Mouse (Mus musculus) 3T3-L1 (cell line): ENCODE results near the gene Krt34.
A peak's percentile ranks its signal among the peaks of the same experiment; 100 is the strongest.

ENCODE experiments used
- DNase-seq: peaks from one replicate; pipeline ENCODE4 v3.0.0-alpha.2; 2015; ENCODE audit warnings: low read depth, low spot score

Krt34 gene

DNA sequence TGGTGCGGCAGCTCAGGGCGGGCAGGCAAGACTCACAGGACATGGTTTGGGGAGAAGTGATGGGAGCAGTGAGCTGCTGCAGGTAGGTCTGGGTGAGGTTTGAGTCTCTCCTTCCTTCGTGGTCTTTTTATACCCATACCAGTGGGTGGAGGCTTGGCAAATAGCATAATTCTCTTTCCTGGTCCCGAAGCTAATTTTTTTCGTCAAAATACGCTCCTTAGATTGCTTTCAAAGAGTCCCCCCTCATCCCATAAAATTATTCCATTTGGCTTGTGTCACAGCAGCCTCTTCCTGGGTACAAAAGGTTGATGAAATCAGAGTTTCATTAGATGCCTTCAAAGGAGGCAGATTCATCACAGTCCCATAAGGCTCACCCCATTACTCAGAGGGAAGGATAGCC, at the start of gene Krt34:
TSS of gene Krt34 (minus strand) at position 101 of the 400 bp plus-strand sequence.
- DNase-seq, result no peak

DNA sequence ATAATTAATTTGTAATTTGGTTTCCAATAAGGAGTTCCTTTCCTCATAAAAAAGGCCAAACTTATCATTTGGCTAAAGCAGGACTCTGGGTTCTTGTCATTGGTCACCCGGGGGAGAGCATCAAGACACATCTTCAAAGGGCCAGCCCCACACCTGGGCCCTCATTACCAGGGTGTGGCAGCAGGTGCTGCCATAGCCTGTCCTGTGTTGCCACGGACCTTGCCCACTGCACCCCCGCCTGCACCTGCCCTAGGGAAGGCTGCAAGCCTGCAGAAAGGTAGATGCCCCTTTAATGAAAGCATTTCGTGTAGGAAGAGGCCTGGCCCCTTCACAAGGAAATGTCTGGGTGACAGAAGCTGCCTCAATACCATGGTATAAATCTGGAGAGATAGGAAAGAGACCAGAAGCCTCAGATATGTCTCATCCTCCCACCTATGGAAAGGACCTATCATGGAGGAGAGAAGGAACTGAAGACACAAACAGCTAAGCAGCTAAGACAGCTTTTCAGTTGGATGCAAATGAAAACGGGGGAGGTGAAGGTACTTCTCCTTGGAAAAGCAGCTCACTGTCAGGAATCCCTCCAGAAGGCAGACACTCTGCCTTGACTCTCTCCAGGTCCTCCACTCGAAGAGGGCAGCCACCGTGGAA, 47.1 kb upstream of the Krt34 start:
- DNase-seq, result no peak

DNA sequence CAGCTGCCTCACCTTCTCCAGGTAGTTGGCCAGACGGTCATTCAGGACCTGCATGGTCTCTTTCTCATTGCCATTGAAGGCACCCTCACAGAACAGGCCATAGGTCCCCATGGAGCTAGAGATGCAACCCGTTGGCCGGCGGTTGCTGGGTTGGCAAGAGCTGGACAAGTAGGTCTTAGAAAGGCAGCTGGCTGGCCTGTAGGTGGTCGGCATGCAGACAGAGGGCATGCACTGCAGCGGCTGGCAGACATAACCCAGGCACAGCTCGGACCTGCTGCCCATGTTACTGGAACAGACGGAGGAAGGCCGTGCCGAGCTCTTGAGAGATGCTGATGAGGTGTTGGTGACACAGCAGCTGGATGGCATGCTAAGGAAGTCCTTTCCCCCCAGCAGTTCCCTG, 46.5 kb upstream of the Krt34 start, which contains the start of gene Krt32:
TSS of gene Krt32 (minus strand) at position 366 of the 400 bp plus-strand sequence.
- no peak for DNase-seq

DNA sequence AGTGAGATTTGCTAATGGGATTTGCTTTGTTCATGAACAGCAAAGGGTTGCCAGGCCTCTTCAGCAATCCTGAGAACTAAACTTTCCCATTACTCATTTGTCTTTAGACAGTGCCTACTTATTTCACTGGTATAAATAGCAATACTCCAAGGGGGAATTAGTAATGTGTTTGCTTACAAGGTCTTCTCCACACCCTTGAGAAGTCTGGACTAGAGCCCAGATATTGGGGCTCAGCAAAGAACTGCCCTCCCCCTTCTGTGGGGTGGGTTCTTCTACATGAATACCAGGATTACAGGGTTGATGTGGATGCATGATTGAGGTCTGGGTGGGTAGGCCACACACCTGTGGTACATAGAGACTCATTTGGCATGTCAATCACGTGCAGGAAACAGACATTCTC, 32.5 kb upstream of the Krt34 start:
- no peak for DNase-seq

GRCm38 (mm10) chr11:100067293-100068036, 26.1 kb upstream of the Krt34 start:
- peak; percentile 34 for DNase-seq

DNA sequence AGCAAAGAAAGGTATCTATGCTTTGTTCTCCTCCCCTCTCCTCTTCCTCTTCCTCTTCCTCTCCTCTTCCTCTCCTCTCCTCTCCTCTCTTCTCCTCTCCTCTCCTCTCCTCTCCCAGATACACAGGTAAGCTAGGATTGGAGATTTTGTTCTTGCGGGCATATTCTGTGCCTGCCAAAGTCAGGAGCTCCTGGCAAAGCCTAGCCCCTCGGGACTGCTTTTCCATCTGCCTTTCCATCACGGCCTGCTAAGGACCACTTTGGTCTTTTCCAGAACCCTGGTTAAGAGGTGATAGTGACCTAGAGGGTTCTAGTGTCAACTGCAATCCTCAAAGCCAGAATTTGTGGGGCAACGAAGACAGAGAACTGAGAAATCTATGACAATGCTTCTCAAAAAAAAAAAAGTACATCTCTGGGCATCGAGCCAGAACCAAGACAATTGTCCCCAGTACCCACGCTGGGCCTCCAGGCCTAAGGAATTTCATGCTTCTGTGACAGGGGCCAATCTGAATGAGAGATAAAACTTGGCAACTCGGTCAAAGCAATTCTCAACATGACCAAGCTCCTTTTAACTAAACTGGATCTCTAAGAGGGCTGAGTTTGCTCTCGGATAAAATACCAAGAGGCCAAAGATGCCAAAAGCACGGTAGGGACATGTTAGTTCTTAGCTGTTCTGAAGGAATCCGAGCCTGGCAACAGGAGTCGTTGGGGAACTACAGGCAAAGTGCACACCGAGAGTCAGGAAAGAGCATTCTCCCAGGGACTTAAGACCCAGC, 25.1 kb upstream of the Krt34 start:
- no peak for DNase-seq

- peak; percentile 29 for DNase-seq
Measured at GRCm38 (mm10) chr11:100058875-100059274, 17.5 kb upstream of the Krt34 start.

GRCm38 (mm10) chr11:100055686-100056655, 14.6 kb upstream of the Krt34 start:
- DNase-seq, result peak; percentile 92

DNA sequence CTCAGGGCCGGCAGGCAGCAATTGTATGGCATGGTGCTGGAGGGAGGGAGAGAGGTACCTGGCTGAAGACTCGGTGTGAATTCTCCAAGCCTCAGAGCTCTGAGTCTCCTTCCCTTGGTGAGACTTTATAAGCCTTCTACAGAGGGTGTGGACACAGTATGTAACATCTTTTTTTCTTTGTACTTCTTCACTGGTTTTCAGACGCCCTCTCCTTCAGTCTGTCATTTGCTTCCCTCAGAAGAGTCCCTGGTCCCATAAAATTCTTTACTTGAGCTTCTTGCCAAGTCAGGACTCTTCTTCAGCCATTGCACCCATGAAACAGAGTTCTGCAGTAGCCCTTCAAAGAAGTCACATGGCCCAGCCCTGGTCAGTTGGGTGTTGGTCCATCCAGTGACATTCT, 9.1 kb upstream of the Krt34 start, which contains the start of gene Krt31:
TSS of gene Krt31 (minus strand) at position 101 of the 400 bp plus-strand sequence.
- DNase-seq, result no peak

DNA sequence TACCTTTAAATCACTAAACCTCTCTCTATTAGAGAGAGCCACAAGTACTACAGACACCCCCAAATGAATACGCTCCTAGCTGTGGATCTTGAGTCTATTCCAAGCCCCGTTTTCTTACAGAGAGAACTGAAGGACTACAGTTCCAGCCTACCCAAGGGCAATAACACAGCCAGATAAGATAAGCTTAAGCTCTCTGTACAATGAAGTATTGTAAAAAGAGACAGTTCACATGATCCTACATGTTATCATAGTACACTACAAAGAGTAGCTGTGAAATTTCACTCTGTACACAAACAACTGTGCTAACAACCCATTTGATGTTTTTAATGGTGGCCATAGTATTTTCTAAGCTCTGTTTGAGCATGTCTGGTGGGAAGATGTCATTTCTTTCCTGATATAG, 5.8 kb upstream of the Krt34 start:
- no peak for DNase-seq

DNA sequence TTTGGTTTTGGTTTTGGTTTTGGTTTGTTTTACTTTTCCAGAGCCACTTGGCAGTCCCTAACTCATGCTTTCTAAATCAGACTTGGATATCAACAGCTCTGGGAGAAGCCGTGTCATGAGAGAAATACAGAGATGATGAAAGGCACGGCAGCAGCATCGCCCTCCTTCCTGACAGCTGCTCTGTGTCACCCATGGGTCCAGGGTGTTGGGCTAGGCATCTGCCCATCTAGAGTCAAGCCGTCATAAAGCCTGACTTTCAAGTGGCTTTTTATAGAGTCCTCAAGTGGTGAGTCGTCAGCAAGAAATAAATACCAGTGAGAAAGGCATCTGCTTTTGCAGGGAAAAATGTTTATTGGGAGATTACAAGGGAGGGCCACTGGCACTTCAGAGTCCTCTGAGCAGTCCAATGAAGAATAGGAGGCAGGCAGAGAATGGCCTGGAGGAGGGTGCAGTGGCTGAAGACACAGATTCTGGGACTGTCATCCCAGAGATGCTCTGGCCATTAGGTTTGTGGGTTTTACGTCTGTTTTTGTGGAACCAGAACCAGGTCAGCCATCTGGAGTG, 5.0 kb upstream of the Krt34 start:
- peak; percentile 20 for DNase-seq

DNA sequence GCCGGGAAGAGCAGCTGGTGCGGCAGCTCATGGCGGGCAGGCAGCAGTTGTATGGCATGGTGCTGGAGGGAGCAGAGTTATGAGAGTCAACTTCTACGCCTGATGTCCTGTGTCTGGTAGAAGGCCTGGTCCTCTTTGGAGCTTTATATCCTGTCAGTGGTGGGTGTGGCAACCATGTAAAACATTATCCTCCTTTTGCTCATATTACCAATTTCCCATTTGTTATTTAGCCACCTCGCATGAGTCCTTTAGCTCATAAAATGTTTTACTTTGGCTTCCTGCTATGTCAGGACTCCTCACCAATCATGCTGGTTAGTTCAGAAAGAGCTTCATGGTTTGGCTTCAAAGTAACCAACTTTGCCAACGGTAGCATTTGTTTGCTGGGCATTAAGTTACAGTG, 11.6 kb downstream of the Krt34 start, which contains the start of gene Krt33b:
TSS of gene Krt33b (minus strand) at position 101 of the 400 bp plus-strand sequence.
- DNase-seq, result no peak

- peak; percentile 31 for DNase-seq
Measured at GRCm38 (mm10) chr11:100021438-100021837, 19.9 kb downstream of the Krt34 start.

GRCm38 (mm10) chr11:100019466-100019865, 21.9 kb downstream of the Krt34 start:
- no peak for DNase-seq

DNA sequence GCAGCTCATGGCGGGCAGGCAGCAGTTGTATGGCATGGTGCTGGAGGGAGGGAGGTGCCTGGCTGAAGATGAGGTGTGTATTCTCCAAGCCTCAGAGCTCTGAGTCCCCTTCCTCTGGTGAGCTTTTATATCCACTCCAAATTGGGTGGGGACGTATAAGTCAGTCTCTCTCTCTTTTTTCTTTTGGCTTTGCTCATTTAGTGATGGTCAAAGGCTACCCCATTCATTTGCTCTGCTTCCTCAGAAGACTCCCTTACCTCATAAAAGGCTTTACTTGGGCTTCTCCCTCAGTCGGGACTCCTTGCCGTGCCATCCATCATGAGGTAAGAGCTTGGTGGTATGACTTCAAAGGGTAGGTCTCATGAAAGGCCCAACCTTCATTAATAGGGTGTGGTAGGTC, 25.2 kb downstream of the Krt34 start, which contains the start of gene Krt33a:
TSS of gene Krt33a (minus strand) at position 101 of the 400 bp plus-strand sequence.
- no peak for DNase-seq

DNA sequence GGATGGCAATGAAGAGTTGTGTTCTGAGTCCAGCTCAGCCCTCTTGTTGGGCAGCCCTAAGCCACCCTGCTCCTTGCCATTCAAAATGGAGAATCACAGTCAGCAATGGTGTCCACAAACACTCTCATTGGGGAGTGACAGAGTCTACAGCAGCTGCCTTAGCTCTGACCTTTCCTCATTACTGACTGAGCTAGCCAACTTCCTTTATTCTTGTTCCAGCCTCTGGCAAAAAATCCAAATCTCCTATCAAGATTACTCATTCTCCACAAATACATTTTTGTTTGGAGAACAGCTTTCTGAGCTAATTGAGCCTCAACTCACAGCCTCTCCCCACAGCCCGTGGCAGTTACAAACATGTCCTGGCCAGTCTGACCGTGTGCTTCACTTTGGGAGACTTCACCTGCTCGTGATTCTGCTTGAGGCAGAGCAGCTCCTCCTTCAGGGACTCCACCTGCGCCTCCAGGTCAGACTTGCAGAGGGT, 27.6 kb downstream of the Krt34 start:
- peak; percentile 33 for DNase-seq

- DNase-seq, result no peak
Measured at GRCm38 (mm10) chr11:100010682-100011081, 30.7 kb downstream of the Krt34 start.

DNA sequence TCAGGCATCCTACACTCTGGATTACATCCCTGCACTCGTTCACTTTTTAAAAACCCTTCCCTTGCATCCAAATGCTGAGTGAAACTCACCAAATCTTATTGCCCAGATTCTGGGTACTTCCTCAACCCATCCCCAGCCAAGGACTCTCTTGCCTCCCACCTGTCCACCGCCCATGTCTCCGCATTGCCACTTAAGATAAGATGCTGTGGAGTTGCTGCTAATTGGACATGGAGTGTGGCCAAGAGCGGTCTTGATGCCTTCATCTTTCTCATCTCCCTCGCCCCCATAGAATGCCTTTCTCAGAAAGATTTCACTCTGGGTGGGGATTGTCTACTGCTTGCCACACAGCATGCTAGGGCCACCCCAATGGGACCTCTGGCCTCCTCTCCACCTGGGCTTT, 33.0 kb downstream of the Krt34 start:
- DNase-seq, result no peak

DNA sequence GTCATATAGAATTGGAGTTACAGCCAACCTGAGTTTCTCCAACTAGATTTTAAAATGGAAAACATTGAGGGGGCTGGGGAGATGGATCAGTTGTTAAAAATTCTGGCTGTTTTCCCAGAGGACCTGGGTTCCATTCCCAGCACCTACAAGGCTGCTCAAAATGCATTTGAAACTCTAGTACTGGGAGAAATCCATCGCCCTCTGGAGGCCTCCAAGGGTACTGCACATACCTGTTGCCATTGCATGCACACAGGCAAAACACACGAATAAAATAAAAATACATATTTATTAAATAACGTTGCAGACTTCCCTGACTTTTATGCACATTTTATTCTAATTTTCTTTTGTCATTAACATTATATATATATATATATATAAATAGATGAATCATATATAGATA, 34.7 kb downstream of the Krt34 start:
- peak; percentile 36 for DNase-seq

DNA sequence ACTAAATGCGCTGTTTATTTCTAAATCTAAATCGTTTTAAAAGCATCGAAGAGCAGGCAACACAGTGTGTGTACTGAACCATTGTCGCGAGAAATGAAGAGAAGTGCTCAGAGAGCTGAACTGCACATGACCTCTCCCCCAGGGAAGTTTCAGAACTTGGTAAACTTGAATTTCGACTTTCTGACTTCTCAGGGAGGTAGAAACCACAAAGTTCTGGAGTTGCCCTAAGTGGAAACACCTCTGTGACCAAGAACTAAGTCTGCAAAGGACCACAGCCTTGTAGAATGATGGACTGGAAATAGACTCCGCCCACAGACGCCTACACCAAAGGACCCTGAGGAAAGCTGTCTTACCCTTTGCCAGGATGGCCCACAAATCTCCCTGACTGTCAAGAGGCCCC, 35.4 kb downstream of the Krt34 start:
- no peak for DNase-seq
